Mouse (Mus musculus): ENCODE data around the gene Klhdc8a.

The Klhdc8a gene

GRCm38 (mm10) chr1:132319242-132319641 lies 20.8 kb downstream of the Klhdc8a start:
- DNase-seq: no peak

GRCm38 (mm10) chr1:132321821-132322580 lies 23.6 kb downstream of the Klhdc8a start:
- no peak for DNase-seq

GRCm38 (mm10) chr1:132322711-132323542 lies 24.5 kb downstream of the Klhdc8a start:
- DNase-seq: no peak

- DNase-seq: no peak
Observed at GRCm38 (mm10) chr1:132326777-132327176, 28.4 kb downstream of the Klhdc8a start.

- DNase-seq: no peak
Observed at GRCm38 (mm10) chr1:132327477-132327876, 29.1 kb downstream of the Klhdc8a start.

- DNase-seq: no peak
Observed at GRCm38 (mm10) chr1:132328565-132328964, 30.1 kb downstream of the Klhdc8a start.

- DNase-seq: no peak
Observed at GRCm38 (mm10) chr1:132329656-132330055, 31.2 kb downstream of the Klhdc8a start.

GRCm38 (mm10) chr1:132330397-132330796 lies 32.0 kb downstream of the Klhdc8a start:
- no peak for DNase-seq

GRCm38 (mm10) chr1:132331283-132331682 lies 32.9 kb downstream of the Klhdc8a start:
- DNase-seq: no peak

- DNase-seq: no peak
Observed at GRCm38 (mm10) chr1:132333201-132333600, 34.8 kb downstream of the Klhdc8a start.

GRCm38 (mm10) chr1:132333675-132334141 lies 35.3 kb downstream of the Klhdc8a start:
- no peak for DNase-seq

- no peak for DNase-seq
Observed at GRCm38 (mm10) chr1:132334178-132334801, 35.9 kb downstream of the Klhdc8a start.

GRCm38 (mm10) chr1:132335378-132335965 lies 37.0 kb downstream of the Klhdc8a start:
- DNase-seq: no peak

GRCm38 (mm10) chr1:132336921-132337320 lies 38.5 kb downstream of the Klhdc8a start:
- DNase-seq: peak; percentile 18

GRCm38 (mm10) chr1:132338027-132338660 lies 39.7 kb downstream of the Klhdc8a start:
- no peak for DNase-seq

- DNase-seq: peak; percentile 73
Observed at GRCm38 (mm10) chr1:132341731-132342501, 43.5 kb downstream of the Klhdc8a start.

- no peak for DNase-seq
Observed at GRCm38 (mm10) chr1:132342518-132342917, 44.1 kb downstream of the Klhdc8a start.

GRCm38 (mm10) chr1:132343191-132343590 lies 44.8 kb downstream of the Klhdc8a start:
- DNase-seq: no peak

GRCm38 (mm10) chr1:132343656-132344055 lies 45.2 kb downstream of the Klhdc8a start:
- no peak for DNase-seq

GRCm38 (mm10) chr1:132345514-132345913 lies 47.1 kb downstream of the Klhdc8a start:
- no peak for DNase-seq

GRCm38 (mm10) chr1:132346134-132346851 lies 47.9 kb downstream of the Klhdc8a start:
- no peak for DNase-seq
